Mouse (Mus musculus): Measurements from ENCODE around the gene Cplane1. TPM values are rescaled to one million over a fixed set of nuclear protein-coding genes. Genes with fewer than 3 reads are reported as not detected.

The Cplane1 gene
- polyA plus RNA-seq, 1 experiment from 2014 or later: 3.5 TPM

DNA sequence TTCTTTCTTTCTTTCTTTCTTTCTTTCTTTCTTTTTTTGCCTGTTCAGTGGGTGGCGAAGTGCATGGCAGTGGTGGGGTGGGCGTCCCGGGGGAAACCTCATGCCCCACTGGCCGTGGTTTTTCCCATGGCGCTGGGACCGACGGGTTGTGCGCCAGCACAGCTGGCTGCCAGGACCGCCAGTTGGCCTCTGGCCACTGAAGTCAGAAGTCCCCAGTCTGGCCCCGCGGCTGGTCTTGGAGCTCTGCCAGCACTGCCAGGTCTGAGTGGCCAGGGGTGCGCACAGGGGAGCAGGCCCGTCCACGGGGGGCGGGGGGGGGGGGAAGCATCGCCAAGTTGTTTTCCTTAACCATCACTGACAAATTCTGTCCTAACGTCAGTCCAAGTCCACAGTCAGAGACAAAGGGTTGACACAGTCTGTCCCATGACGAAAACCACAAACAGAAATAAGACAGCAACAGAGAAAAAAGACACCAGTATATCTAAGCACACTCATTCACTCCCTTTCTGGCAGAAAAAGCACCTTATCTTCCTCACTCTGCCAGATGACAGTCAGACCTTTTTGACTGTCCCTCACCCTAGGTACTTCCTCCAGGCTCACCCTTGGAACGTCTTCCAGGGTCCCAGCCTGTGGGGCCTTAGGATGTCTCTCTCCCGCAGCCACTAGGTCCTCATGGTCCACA, 111.2 kb downstream of the Cplane1 start:
- ATAC-seq: peak; percentile 67
- Histone ChIP-seq H3K9me3 (ENCODE audit: control insufficient read depth, low read length) (peaks cover 3% of the 10 kb centered on the region; the same call in 1 of the 2 replicates), H3K27me3 (replicated peaks; ENCODE audit: control insufficient read depth, insufficient read depth, low read length) (no peaks in the 10 kb centered on the region), H3K27ac (ENCODE audit: low read length) (no peak overlapping the region), H3K9ac (ENCODE audit: low read depth, low read length) (peak overlapping the region; percentile 51; the same call in 1 of the 2 replicates), H3K4me3 (ENCODE audit: low read length) (peak overlapping the region; percentile 47), H3K4me1 (ENCODE audit: control insufficient read depth, insufficient read depth, low read length) (no peaks in the 10 kb centered on the region), H3K4me2 (ENCODE audit: low read depth, low read length) (peak overlapping the region; percentile 64), H3K36me3 (ENCODE audit: control insufficient read depth, insufficient read depth, low read length) (no peaks in the 10 kb centered on the region)
- WGBS: 46% methylated on average over 20 of the region's 20 CpGs

DNA sequence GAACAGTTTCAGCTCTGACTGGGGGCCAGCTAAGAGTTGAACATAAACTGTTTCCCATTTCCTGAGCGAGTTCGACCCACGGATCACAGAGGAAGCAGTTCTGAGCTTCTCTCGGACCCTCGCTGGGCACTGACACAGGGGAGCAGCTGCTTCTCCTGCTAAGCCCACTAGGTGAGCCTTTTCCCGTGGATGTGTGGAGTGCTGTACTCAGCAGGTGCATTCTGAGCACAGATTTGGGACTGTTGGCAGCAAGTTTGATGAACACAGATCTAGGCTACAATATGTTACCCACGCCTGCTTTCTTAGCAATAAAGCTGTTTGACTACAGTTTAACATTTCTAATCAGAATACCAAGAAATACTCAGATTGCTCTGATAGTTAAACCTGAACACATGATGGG, 112.8 kb downstream of the Cplane1 start:
- H3K36me3 ChIP-seq (ENCODE audit: control insufficient read depth, insufficient read depth, low read length): no peaks in the 10 kb centered on the region
- H3K4me1 ChIP-seq (ENCODE audit: control insufficient read depth, insufficient read depth, low read length): no peaks in the 10 kb centered on the region
- H3K4me3 ChIP-seq (ENCODE audit: low read length): no peak overlapping the region
- ATAC-seq: no peak
- WGBS: 71% methylated on average over 7 of the region's 7 CpGs
- no peaks in the 10 kb centered on the region for H3K27me3 ChIP-seq (replicated peaks; ENCODE audit: control insufficient read depth, insufficient read depth, low read length)
- no peak overlapping the region for H3K9ac ChIP-seq (ENCODE audit: low read depth, low read length)
- no peaks in the 10 kb centered on the region for H3K9me3 ChIP-seq (ENCODE audit: control insufficient read depth, low read length)
- no peak overlapping the region for H3K4me2 ChIP-seq (ENCODE audit: low read depth, low read length)
- H3K27ac ChIP-seq (ENCODE audit: low read length): no peak overlapping the region

DNA sequence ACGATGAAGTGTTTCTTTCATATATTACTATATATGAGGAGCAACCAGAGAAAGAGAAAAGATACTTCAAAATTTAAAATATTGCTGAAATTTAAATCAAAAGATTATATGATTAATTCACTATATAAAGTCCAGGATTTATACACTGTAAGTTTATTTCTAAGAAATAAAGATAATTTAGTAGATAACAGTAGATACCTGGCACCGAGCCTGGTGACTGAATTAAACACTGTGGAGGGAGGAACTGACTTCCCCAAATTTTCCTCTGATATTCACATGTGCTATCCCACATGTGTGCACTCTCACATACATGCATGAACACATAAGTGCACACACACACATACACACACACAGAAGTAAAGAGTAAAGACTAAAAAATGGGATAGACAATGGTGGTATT, 113.2 kb downstream of the Cplane1 start:
- Histone ChIP-seq H3K4me2 (ENCODE audit: low read depth, low read length) (no peak overlapping the region), H3K9ac (ENCODE audit: low read depth, low read length) (no peak overlapping the region), H3K4me3 (ENCODE audit: low read length) (no peak overlapping the region), H3K27me3 (replicated peaks; ENCODE audit: control insufficient read depth, insufficient read depth, low read length) (no peaks in the 10 kb centered on the region), H3K9me3 (ENCODE audit: control insufficient read depth, low read length) (no peaks in the 10 kb centered on the region), H3K27ac (ENCODE audit: low read length) (no peak overlapping the region), H3K36me3 (ENCODE audit: control insufficient read depth, insufficient read depth, low read length) (no peaks in the 10 kb centered on the region), H3K4me1 (ENCODE audit: control insufficient read depth, insufficient read depth, low read length) (no peaks in the 10 kb centered on the region)
- 77% methylated on average over 2 of the region's 2 CpGs for WGBS
- no peak for ATAC-seq

DNA sequence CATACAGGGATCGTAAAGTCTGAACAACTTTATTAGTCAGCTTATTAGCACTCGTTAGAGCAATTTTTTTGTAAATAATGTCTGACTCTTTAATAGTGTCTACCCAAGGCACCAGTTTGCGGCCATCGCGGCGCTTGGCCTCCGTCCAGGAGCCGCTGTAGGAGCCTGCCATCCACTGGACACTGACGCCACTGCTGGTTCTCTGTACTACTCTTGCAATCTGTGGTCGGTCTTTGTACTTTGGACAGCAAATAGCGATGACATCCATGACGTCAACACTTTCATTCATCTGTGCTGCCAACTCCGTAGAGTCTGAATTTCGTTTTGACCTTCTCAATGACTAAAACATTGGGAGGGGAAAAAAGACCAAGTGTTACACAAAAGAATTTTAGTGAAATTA, 122.3 kb downstream of the Cplane1 start:
- peaks cover 19% of the 10 kb centered on the region; the same call in 1 of the 2 replicates for H3K36me3 ChIP-seq (ENCODE audit: control insufficient read depth, insufficient read depth, low read length)
- no peak for ATAC-seq

DNA sequence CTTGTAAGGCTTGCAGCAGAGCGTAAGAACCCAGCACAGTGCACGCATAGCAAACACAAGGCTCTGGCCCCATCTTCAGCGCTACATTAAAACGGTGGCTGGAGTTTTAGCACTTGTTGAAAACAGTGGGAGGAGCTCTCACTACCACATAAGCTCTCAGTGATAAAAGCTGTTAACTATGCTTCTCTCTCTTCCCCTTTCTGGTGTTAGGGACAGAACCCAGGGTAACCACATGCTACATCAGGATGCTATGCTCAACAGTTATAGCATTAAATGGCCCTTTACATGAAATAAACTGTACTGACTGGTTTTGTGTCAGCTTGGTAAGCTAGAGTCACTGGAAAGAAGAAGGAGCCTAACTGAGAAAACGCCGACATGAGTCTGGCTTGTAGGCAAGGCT, 125.2 kb downstream of the Cplane1 start:
- H3K4me1 ChIP-seq (ENCODE audit: control insufficient read depth, insufficient read depth, low read length): no peaks in the 10 kb centered on the region
- no peak overlapping the region for H3K4me2 ChIP-seq (ENCODE audit: low read depth, low read length)
- H3K36me3 ChIP-seq (ENCODE audit: control insufficient read depth, insufficient read depth, low read length): peaks cover 27% of the 10 kb centered on the region
- H3K4me3 ChIP-seq (ENCODE audit: low read length): no peak overlapping the region
- H3K9me3 ChIP-seq (ENCODE audit: control insufficient read depth, low read length): no peaks in the 10 kb centered on the region
- H3K9ac ChIP-seq (ENCODE audit: low read depth, low read length): no peak overlapping the region
- no peaks in the 10 kb centered on the region for H3K27me3 ChIP-seq (replicated peaks; ENCODE audit: control insufficient read depth, insufficient read depth, low read length)
- WGBS: 92% methylated on average over 6 of the region's 6 CpGs
- no peak for ATAC-seq
- H3K27ac ChIP-seq (ENCODE audit: low read length): no peak overlapping the region

More for the DNA sequence above, 122.3 kb downstream of the Cplane1 start:
- Histone ChIP-seq H3K4me1 (ENCODE audit: control insufficient read depth, insufficient read depth, low read length) (no peaks in the 10 kb centered on the region), H3K9me3 (ENCODE audit: control insufficient read depth, low read length) (no peaks in the 10 kb centered on the region), H3K4me3 (ENCODE audit: low read length) (no peak overlapping the region), H3K4me2 (ENCODE audit: low read depth, low read length) (no peak overlapping the region), H3K27me3 (replicated peaks; ENCODE audit: control insufficient read depth, insufficient read depth, low read length) (no peaks in the 10 kb centered on the region), H3K9ac (ENCODE audit: low read depth, low read length) (no peak overlapping the region), H3K27ac (ENCODE audit: low read length) (no peak overlapping the region)
- WGBS: 90% methylated on average over 14 of the region's 14 CpGs

DNA sequence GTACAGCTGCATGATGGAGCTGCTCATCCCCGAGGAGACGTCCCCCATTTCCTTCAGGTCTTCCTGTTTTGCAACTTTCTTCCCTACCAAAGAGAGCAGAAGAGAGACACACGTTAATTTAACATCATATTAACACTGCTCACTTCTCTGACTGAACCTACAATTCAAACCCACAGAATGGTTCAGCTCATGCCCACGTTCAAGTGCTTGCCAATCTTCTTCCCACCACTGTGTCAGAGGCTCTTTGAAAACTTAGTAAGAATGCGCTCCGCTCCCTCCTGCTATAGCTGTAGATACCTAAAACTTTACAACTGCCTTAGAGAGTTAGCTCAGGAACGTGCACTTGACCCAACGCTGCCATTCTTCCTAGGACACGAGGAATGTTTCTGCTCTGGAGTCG, 134.0 kb downstream of the Cplane1 start:
- no peaks in the 10 kb centered on the region for H3K27me3 ChIP-seq (replicated peaks; ENCODE audit: control insufficient read depth, insufficient read depth, low read length)
- H3K9me3 ChIP-seq (ENCODE audit: control insufficient read depth, low read length): no peaks in the 10 kb centered on the region
- WGBS: 92% methylated on average over 10 of the region's 10 CpGs
- no peak overlapping the region for H3K9ac ChIP-seq (ENCODE audit: low read depth, low read length)
- ATAC-seq: no peak
- H3K27ac ChIP-seq (ENCODE audit: low read length): no peak overlapping the region
- H3K4me2 ChIP-seq (ENCODE audit: low read depth, low read length): no peak overlapping the region
- peaks cover 12% of the 10 kb centered on the region for H3K36me3 ChIP-seq (ENCODE audit: control insufficient read depth, insufficient read depth, low read length)
- no peaks in the 10 kb centered on the region for H3K4me1 ChIP-seq (ENCODE audit: control insufficient read depth, insufficient read depth, low read length)
- no peak overlapping the region for H3K4me3 ChIP-seq (ENCODE audit: low read length)

DNA sequence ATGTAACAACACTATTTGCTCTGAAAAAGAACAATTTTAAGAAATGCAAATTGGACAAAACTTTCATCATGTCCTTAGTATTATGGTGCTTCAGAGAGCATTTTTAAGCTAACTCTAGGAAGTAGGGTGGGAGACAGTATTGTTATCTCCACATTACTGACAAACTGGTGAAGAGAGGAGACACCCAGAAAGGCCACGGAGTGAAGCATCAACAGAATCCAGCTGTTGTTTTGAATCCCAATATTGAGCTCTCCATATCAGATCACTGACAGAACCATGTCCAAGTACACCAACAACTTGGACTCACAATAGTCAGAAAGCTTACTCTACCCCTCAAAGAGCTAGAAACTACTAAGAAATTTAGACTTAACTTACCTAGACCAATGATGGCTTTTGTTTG, 136.6 kb downstream of the Cplane1 start:
- WGBS: 88% methylated on average over 1 of the region's 1 CpGs
- Histone ChIP-seq H3K4me1 (ENCODE audit: control insufficient read depth, insufficient read depth, low read length) (no peaks in the 10 kb centered on the region), H3K4me2 (ENCODE audit: low read depth, low read length) (no peak overlapping the region), H3K36me3 (ENCODE audit: control insufficient read depth, insufficient read depth, low read length) (peaks cover 7% of the 10 kb centered on the region; the same call in 1 of the 2 replicates), H3K4me3 (ENCODE audit: low read length) (no peak overlapping the region), H3K27ac (ENCODE audit: low read length) (no peak overlapping the region), H3K27me3 (replicated peaks; ENCODE audit: control insufficient read depth, insufficient read depth, low read length) (no peaks in the 10 kb centered on the region), H3K9ac (ENCODE audit: low read depth, low read length) (no peak overlapping the region), H3K9me3 (ENCODE audit: control insufficient read depth, low read length) (no peaks in the 10 kb centered on the region)
- no peak for ATAC-seq

DNA sequence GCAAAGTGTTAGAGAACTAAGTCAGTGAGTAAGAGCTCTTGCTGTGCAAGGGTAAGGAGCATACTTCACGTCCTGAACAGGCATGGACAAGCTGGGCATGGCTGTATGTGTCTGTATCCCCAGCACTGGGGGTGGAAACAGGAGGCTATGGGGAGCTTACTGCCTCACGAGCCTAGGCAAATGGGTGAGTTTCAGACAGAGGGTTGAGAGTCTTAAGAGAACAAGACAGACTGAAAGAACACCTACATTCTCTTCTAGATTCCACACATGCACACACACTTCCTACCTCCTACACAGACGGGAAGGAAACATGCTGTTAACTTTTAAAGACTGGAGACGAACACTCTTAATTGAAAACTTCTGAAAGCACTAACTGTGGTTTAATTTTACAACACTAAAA, 148.5 kb downstream of the Cplane1 start:
- no peak for ATAC-seq
- no peak overlapping the region for H3K4me2 ChIP-seq (ENCODE audit: low read depth, low read length)
- no peaks in the 10 kb centered on the region for H3K27me3 ChIP-seq (replicated peaks; ENCODE audit: control insufficient read depth, insufficient read depth, low read length)
- no peak overlapping the region for H3K27ac ChIP-seq (ENCODE audit: low read length)
- H3K36me3 ChIP-seq (ENCODE audit: control insufficient read depth, insufficient read depth, low read length): peaks cover 7% of the 10 kb centered on the region; the same call in 1 of the 2 replicates
- no peaks in the 10 kb centered on the region for H3K9me3 ChIP-seq (ENCODE audit: control insufficient read depth, low read length)
- 89% methylated on average over 4 of the region's 4 CpGs for WGBS
- H3K4me3 ChIP-seq (ENCODE audit: low read length): no peak overlapping the region
- no peaks in the 10 kb centered on the region for H3K4me1 ChIP-seq (ENCODE audit: control insufficient read depth, insufficient read depth, low read length)
- no peak overlapping the region for H3K9ac ChIP-seq (ENCODE audit: low read depth, low read length)

DNA sequence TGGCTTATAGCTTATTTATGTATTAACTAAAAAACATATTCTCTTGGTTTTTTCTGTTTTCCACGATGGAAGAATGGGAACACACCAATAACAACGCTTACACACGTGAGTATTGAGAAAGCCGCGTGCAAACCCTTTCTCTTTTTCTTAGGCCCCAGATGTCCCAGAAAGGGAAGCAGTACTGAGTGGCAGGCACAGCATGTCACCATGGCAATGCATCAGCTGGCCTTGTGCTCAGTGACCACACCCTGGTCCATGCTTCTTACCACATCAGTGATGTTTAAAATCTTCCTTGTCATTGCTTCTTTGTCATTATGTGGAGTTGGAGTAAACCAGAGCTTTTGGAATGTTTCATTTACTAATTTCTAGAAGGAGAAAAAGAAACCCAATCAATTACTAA, 150.3 kb downstream of the Cplane1 start:
- Histone ChIP-seq H3K36me3 (ENCODE audit: control insufficient read depth, insufficient read depth, low read length) (peaks cover 3% of the 10 kb centered on the region; the same call in 1 of the 2 replicates), H3K27me3 (replicated peaks; ENCODE audit: control insufficient read depth, insufficient read depth, low read length) (no peaks in the 10 kb centered on the region), H3K9ac (ENCODE audit: low read depth, low read length) (no peak overlapping the region), H3K27ac (ENCODE audit: low read length) (no peak overlapping the region), H3K4me1 (ENCODE audit: control insufficient read depth, insufficient read depth, low read length) (no peaks in the 10 kb centered on the region), H3K9me3 (ENCODE audit: control insufficient read depth, low read length) (no peaks in the 10 kb centered on the region), H3K4me3 (ENCODE audit: low read length) (no peak overlapping the region), H3K4me2 (ENCODE audit: low read depth, low read length) (no peak overlapping the region)
- ATAC-seq: no peak
- 94% methylated on average over 5 of the region's 5 CpGs for WGBS
